In genomic region chr2:13129859-13130258, GRCm38 (mm10) we compare ENCODE assay signal across 13 mouse cellular contexts.
A peak's percentile ranks its signal among the peaks of the same experiment; 100 is the strongest.
DNase-seq lines count a peak whose midpoint lies in the region; ATAC-seq and TF ChIP-seq lines count a peak whose summit lies in the region.
"Had no signal": no experiment of that assay in that cellular context is flagged by ENCODE, and none has a peak within 500 bp of the region (broad histone marks: within the 10 kb centered on the region; RNA-seq: fewer than 3 reads in every experiment).

No protein-coding gene starts in this region.

- H3K27ac ChIP-seq in forebrain, postnatal 0 days (ENCODE audit: low read depth, low read length), result no peak overlapping the region
- no peak overlapping the region for H3K27ac ChIP-seq in midbrain, embryonic 13.5 days
- H3K27ac ChIP-seq: macrophage had no signal

- no peaks in the 10 kb centered on the region for H3K9me3 ChIP-seq in forebrain, postnatal 0 days (ENCODE audit: low read length)
- H3K9me3 ChIP-seq in midbrain, embryonic 13.5 days, result no peaks in the 10 kb centered on the region

- 0 out of 2 replicates have a peak overlapping the region, but pooled peaks have one; percentile 33 for H3K4me2 ChIP-seq in forebrain, postnatal 0 days (ENCODE audit: low read depth)
- peak overlapping the region; percentile 38 for H3K4me2 ChIP-seq in midbrain, embryonic 13.5 days (replicated peaks)
- H3K4me2 ChIP-seq: liver, embryonic 11.5 days had no signal

- no peaks in the 10 kb centered on the region for H3K36me3 ChIP-seq in forebrain, postnatal 0 days (ENCODE audit: insufficient read depth)
- no peaks in the 10 kb centered on the region for H3K36me3 ChIP-seq in midbrain, embryonic 13.5 days

- 0 out of 2 replicates have a peak, but pooled peaks cover 2% of the 10 kb centered on the region for H3K4me1 ChIP-seq in forebrain, postnatal 0 days (ENCODE audit: insufficient read depth)
- peaks cover 16% of the 10 kb centered on the region for H3K4me1 ChIP-seq in midbrain, embryonic 13.5 days (replicated peaks)

- no peak overlapping the region for H3K9ac ChIP-seq in forebrain, postnatal 0 days
- no peak overlapping the region for H3K9ac ChIP-seq in midbrain, embryonic 13.5 days (replicated peaks)

- DNase-seq in retina, postnatal 1 day, result peak; percentile 20
- no peak for DNase-seq in retina, embryonic 14.5 days (ENCODE audit: low spot score)
- DNase-seq in forebrain, postnatal 0 days, result no peak
- DNase-seq in heart, adult 18-20 months, result no peak
- DNase-seq in gastrocnemius, postnatal 25 days, result no peak
- DNase-seq in right cerebral cortex, postnatal 36 days (ENCODE audit: low spot score in 2 of 2), result no peak
- DNase-seq: cerebellum, adult 8-10 months; heart, postnatal 10 days; thymus, adult 18-20 months had no signal

- no peak overlapping the region for H3K4me3 ChIP-seq in forebrain, postnatal 0 days (ENCODE audit: low read depth, low read length)
- H3K4me3 ChIP-seq in midbrain, embryonic 13.5 days (replicated peaks), result peak overlapping the region; percentile 3; the same call in 1 of the 2 replicates

- no peak for TF ChIP-seq CTCF in forebrain, postnatal 0 days (IDR thresholded peaks at IDR 0.05; ENCODE audit: low read depth)

- no peaks in the 10 kb centered on the region for H3K27me3 ChIP-seq in forebrain, postnatal 0 days (ENCODE audit: insufficient read depth, low read length)
- H3K27me3 ChIP-seq in midbrain, embryonic 13.5 days, result no peaks in the 10 kb centered on the region
- H3K27me3 ChIP-seq: CH12.LX had no signal

- peak; percentile 53; the same call in 1 of the 2 replicates for ATAC-seq in forebrain, postnatal 0 days
- peak; percentile 83 for ATAC-seq in midbrain, embryonic 13.5 days

- WGBS in forebrain, postnatal 0 days, result 52% methylated on average over 10 of the region's 10 CpGs
- 32% methylated on average over 10 of the region's 10 CpGs for WGBS in midbrain, embryonic 13.5 days
